Mouse (Mus musculus) CH12.LX (cell line): ENCODE measurements around the gene Dnm3. TPM values are rescaled to one million over a fixed set of nuclear protein-coding genes. Genes with fewer than 3 reads are reported as not detected.

Experiments
- DNase-seq: peaks from one replicate; pipeline ENCODE4 v3.0.0-alpha.2; 2013; ENCODE audit errors: extremely low read depth
- H3K27ac ChIP-seq: 2 replicates; pipeline ENCODE4 v1.5.1; 2012; ENCODE audit warnings: low read depth, mild to moderate bottlenecking, control low read depth, moderate library complexity; ENCODE audit not compliant: insufficient read depth
- H3K27me3 ChIP-seq: replicated peaks from 2 replicates; pipeline ENCODE3; 2012; ENCODE audit warnings: inconsistent platforms
- H3K36me3 ChIP-seq, 2 experiments: replicated peaks in 1 of 2; 2 replicates each; pipeline versions ENCODE3 to v1.6.1; 2012; ENCODE audit warnings: inconsistent platforms in 1 of 2, low read length in 1 of 2, mild to moderate bottlenecking in 1 of 2, mixed read lengths in 1 of 2, moderate library complexity in 1 of 2; ENCODE audit not compliant: control insufficient read depth in 1 of 2, insufficient read depth in 1 of 2
- H3K4me1 ChIP-seq, 2 experiments: 2 replicates each; pipeline ENCODE4 v1.6.1; 2012; ENCODE audit warnings: inconsistent platforms in 1 of 2, moderate library complexity in 1 of 2; ENCODE audit not compliant: insufficient read depth in 2 of 2, control insufficient read depth in 1 of 2
- H3K4me2 ChIP-seq: 2 replicates; pipeline ENCODE4 v1.6.1; 2012; ENCODE audit warnings: low read depth, mild to moderate bottlenecking, control low read depth; ENCODE audit not compliant: poor library complexity, insufficient read depth, severe bottlenecking
- H3K4me3 ChIP-seq, 3 experiments: fragments of 150-350 bp in 1 of 3; sonication (generic) in 1 of 3; replicated peaks in 1 of 3; 2 replicates each; pipeline versions ENCODE3 to v1.5.1; 2011 to 2012; ENCODE audit warnings: low read depth in 2 of 3, low read length in 2 of 3, mild to moderate bottlenecking in 2 of 3, moderate library complexity in 2 of 3, control low read depth in 1 of 3, improper control_type of control experiment in 1 of 3, inconsistent platforms in 1 of 3, mixed read lengths in 1 of 3; ENCODE audit not compliant: poor library complexity in 1 of 3
- H3K79me2 ChIP-seq: replicated peaks from 2 replicates; pipeline ENCODE4 v1.6.1; 2012; ENCODE audit warnings: mild to moderate bottlenecking, moderate library complexity; ENCODE audit not compliant: control insufficient read depth, poor library complexity, insufficient read depth, severe bottlenecking; ENCODE audit errors: extremely low read depth
- H3K9ac ChIP-seq: 2 replicates; pipeline ENCODE4 v1.6.1; 2012; ENCODE audit warnings: low read depth, mild to moderate bottlenecking, control low read depth, moderate library complexity; ENCODE audit not compliant: insufficient read depth
- H3K9me3 ChIP-seq: replicated peaks from 2 replicates; pipeline ENCODE3; 2012; ENCODE audit warnings: low read length, inconsistent platforms, mixed read lengths
- BHLHE40 ChIP-seq: IDR thresholded peaks from 2 replicates; pipeline ENCODE4 v1.6.1; 2011; ENCODE audit warnings: mild to moderate bottlenecking, low read depth, low read length, improper control_type of control experiment
- CTCF ChIP-seq, 2 experiments: IDR thresholded peaks in 1 of 2; conservative IDR thresholded peaks in 1 of 2; 2 replicates each; pipeline ENCODE4 v1.5.1; 2011 to 2012; ENCODE audit warnings: low read depth in 2 of 2, low read length in 2 of 2, improper control_type of control experiment in 1 of 2, inconsistent platforms in 1 of 2, mild to moderate bottlenecking in 1 of 2, moderate library complexity in 1 of 2
- EP300 ChIP-seq: IDR thresholded peaks from 2 replicates; pipeline ENCODE4 v1.6.1; 2011; ENCODE audit warnings: low read length, improper control_type of control experiment
- ETS1 ChIP-seq: conservative IDR thresholded peaks from 2 replicates; pipeline ENCODE4 v1.6.1; 2012; ENCODE audit warnings: low read depth, mild to moderate bottlenecking, inconsistent platforms, low read length, improper control_type of control experiment, moderate library complexity
- GABPA ChIP-seq: IDR thresholded peaks from 2 replicates; pipeline ENCODE4 v1.6.1; 2012; ENCODE audit warnings: low read depth, low read length, improper control_type of control experiment, inconsistent platforms; ENCODE audit not compliant: insufficient replicate concordance
- IRF4 ChIP-seq: IDR thresholded peaks from 2 replicates; pipeline ENCODE4 v1.6.1; 2014; ENCODE audit warnings: low read depth, mild to moderate bottlenecking, inconsistent platforms, low read length, improper control_type of control experiment
- JUN ChIP-seq: IDR thresholded peaks from 2 replicates; pipeline ENCODE4 v1.6.1; 2011; ENCODE audit warnings: low read depth, mild to moderate bottlenecking, low read length, improper control_type of control experiment, moderate library complexity; ENCODE audit not compliant: insufficient read depth
- JUND ChIP-seq: conservative IDR thresholded peaks from 2 replicates; pipeline ENCODE4 v1.6.1; 2011; ENCODE audit warnings: low read depth, low read length, improper control_type of control experiment
- KAT2A ChIP-seq: IDR thresholded peaks from 2 replicates; pipeline ENCODE4 v1.6.1; 2012; ENCODE audit warnings: low read length, improper control_type of control experiment, inconsistent platforms; ENCODE audit not compliant: insufficient replicate concordance
- MAFK ChIP-seq: IDR thresholded peaks from 2 replicates; pipeline ENCODE4 v1.6.1; 2011; ENCODE audit warnings: low read length, improper control_type of control experiment; ENCODE audit not compliant: insufficient replicate concordance
- MAX ChIP-seq: IDR thresholded peaks from 2 replicates; pipeline ENCODE4 v1.6.1; 2011; ENCODE audit warnings: low read length, improper control_type of control experiment
- MEF2A ChIP-seq: IDR thresholded peaks from 2 replicates; pipeline ENCODE4 v1.6.1; 2014; ENCODE audit warnings: low read depth, mild to moderate bottlenecking, inconsistent platforms, low read length, improper control_type of control experiment, borderline replicate concordance
- MYC ChIP-seq: IDR thresholded peaks from 2 replicates; pipeline ENCODE4 v1.6.1; 2011; ENCODE audit warnings: low read depth, mild to moderate bottlenecking, improper control_type of control experiment, low read length
- NELFE ChIP-seq: IDR thresholded peaks from 2 replicates; pipeline ENCODE4 v1.6.1; 2011; ENCODE audit warnings: low read depth, low read length, improper control_type of control experiment
- PAX5 ChIP-seq: IDR thresholded peaks from 2 replicates; pipeline ENCODE4 v1.6.1; 2012; ENCODE audit warnings: low read length, inconsistent platforms, mixed read lengths
- POLR2A ChIP-seq: IDR thresholded peaks from 2 replicates; pipeline ENCODE4 v1.6.1; 2011; ENCODE audit warnings: low read depth, mild to moderate bottlenecking, improper control_type of control experiment, low read length
- RCOR1 ChIP-seq: conservative IDR thresholded peaks from 2 replicates; pipeline ENCODE4 v1.6.1; 2012; ENCODE audit warnings: low read depth, mild to moderate bottlenecking, inconsistent platforms, low read length, improper control_type of control experiment
- SIN3A ChIP-seq: IDR thresholded peaks from 2 replicates; pipeline ENCODE4 v1.6.1; 2012; ENCODE audit warnings: low read length, improper control_type of control experiment, inconsistent platforms
- USF2 ChIP-seq: conservative IDR thresholded peaks from 2 replicates; pipeline ENCODE4 v1.6.1; 2011; ENCODE audit warnings: low read depth, low read length, improper control_type of control experiment
- ZC3H11A ChIP-seq: IDR thresholded peaks from 2 replicates; pipeline ENCODE4 v1.6.1; 2012; ENCODE audit warnings: low read depth, mild to moderate bottlenecking, inconsistent platforms, low read length, improper control_type of control experiment
- ZKSCAN1 ChIP-seq: IDR thresholded peaks from 2 replicates; pipeline ENCODE4 v1.6.1; 2012; ENCODE audit warnings: low read depth, inconsistent platforms, low read length, improper control_type of control experiment, borderline replicate concordance
- ZNF384 ChIP-seq: IDR thresholded peaks from 2 replicates; pipeline ENCODE4 v1.6.1; 2012; ENCODE audit warnings: low read depth, low read length, improper control_type of control experiment, inconsistent platforms
- dilution Hi-C: fragments of 300-500 bp; cut with MboI; formaldehyde crosslinking; loops from 2 replicates; pipeline ENCODE4 v1.14.3; 2020; ENCODE audit warnings: low sequenced_read_pairs; ENCODE audit not compliant: extremely low pct_unique_long_range_greater_than_20kb, extremely low pct_ligation_motif_present
- in situ Hi-C: fragments of 300-500 bp; cut with MboI; formaldehyde crosslinking; loops from 3 replicates; pipeline ENCODE4 v1.14.3; 2019; ENCODE audit warnings: low sequenced_read_pairs, low pct_ligation_motif_present, low pct_unique_long_range_greater_than_20kb, mixed read lengths
- polyA plus RNA-seq: library from polyadenylated mRNA; unstranded; fragments of >175 nt; gene quantifications from 2 replicates; pipeline ENCODE4 v1.2.1, GENCODE M21; 2012; ENCODE audit warnings: low read depth; ENCODE audit not compliant: insufficient read length
- total RNA-seq, 2 experiments: library from RNA; depleted of rRNA; stranded (reverse); fragments of 300-350 nt in 1 of 2; fragments of >200 nt in 1 of 2; gene quantifications; 2 replicates each; pipeline ENCODE4 v1.2.3; 2012 to 2014

The Dnm3 gene
- total and polyA plus RNA-seq, 3 experiments, result 3.6 to 9.5 (median 6.9) TPM

- Histone ChIP-seq H3K4me1 (peaks cover 3% of the 10 kb centered on the region in 2 experiments; a peak in 1 of 4 replicates), H3K27me3 (no peaks in the 10 kb centered on the region), H3K4me2 (no peak overlapping the region), H3K36me3 (no peaks in the 10 kb centered on the region), H3K79me2 (no peaks in the 10 kb centered on the region), H3K9ac (no peak overlapping the region), H3K9me3 (no peaks in the 10 kb centered on the region), H3K4me3 (no peak overlapping the region), H3K27ac (no peak overlapping the region)
- TF ChIP-seq USF2 (no peak), JUND (no peak), MYC (no peak), ZC3H11A (no peak), EP300 (no peak)
- dilution Hi-C loops, result no loop called here
- no peak for DNase-seq
- in situ Hi-C loops, result no loop called here
Observed at GRCm38 (mm10) chr1:162052755-162053154, 425.1 kb downstream of the Dnm3 start.

- Histone ChIP-seq H3K79me2 (no peaks in the 10 kb centered on the region), H3K4me3 (no peak overlapping the region), H3K9ac (no peak overlapping the region), H3K4me1 (peaks cover 3% of the 10 kb centered on the region in 2 experiments; a peak in 1 of 4 replicates), H3K27me3 (no peaks in the 10 kb centered on the region), H3K4me2 (no peak overlapping the region), H3K36me3 (no peaks in the 10 kb centered on the region), H3K27ac (no peak overlapping the region), H3K9me3 (no peaks in the 10 kb centered on the region)
- no peak for DNase-seq
- no peak for TF ChIP-seq ETS1
- no peak for TF ChIP-seq USF2
- TF ChIP-seq JUN, result no peak
- TF ChIP-seq MEF2A, result no peak
- no peak for TF ChIP-seq ZKSCAN1
- no peak for TF ChIP-seq CTCF (conservative IDR thresholded peaks at IDR 0.05 in 1 of 2, IDR thresholded peaks at IDR 0.05 in 1 of 2; ENCODE audit: low read depth in 2 of 2, low read length in 2 of 2)
- no peak for TF ChIP-seq POLR2A
- no peak for TF ChIP-seq BHLHE40
- no peak for TF ChIP-seq ZNF384
- TF ChIP-seq MAFK, result no peak
- TF ChIP-seq GABPA, result no peak
- TF ChIP-seq MAX, result no peak
- no peak for TF ChIP-seq KAT2A
- no peak for TF ChIP-seq EP300
- TF ChIP-seq PAX5, result no peak
- TF ChIP-seq IRF4, result no peak
- no peak for TF ChIP-seq NELFE
- no peak for TF ChIP-seq RCOR1
- TF ChIP-seq SIN3A, result no peak
- in situ Hi-C loops, result no loop called here
- dilution Hi-C loops, result no loop called here
Observed at GRCm38 (mm10) chr1:162052138-162052537, 425.7 kb downstream of the Dnm3 start.
